Mouse (Mus musculus) CH12F3 (cell line): ENCODE data around the gene Hps5.
"Not testable (repeated sequence)": the region's sequence is repeated elsewhere in the genome, so short reads cannot be mapped to it uniquely, and the experiment has no call there.

Source experiments
- in situ Hi-C: fragments of 300-500 bp; cut with MboI; formaldehyde crosslinking; loops from 2 replicates; pipeline ENCODE4 v1.14.3; 2020; ENCODE audit warnings: low sequenced_read_pairs

The Hps5 gene

DNA sequence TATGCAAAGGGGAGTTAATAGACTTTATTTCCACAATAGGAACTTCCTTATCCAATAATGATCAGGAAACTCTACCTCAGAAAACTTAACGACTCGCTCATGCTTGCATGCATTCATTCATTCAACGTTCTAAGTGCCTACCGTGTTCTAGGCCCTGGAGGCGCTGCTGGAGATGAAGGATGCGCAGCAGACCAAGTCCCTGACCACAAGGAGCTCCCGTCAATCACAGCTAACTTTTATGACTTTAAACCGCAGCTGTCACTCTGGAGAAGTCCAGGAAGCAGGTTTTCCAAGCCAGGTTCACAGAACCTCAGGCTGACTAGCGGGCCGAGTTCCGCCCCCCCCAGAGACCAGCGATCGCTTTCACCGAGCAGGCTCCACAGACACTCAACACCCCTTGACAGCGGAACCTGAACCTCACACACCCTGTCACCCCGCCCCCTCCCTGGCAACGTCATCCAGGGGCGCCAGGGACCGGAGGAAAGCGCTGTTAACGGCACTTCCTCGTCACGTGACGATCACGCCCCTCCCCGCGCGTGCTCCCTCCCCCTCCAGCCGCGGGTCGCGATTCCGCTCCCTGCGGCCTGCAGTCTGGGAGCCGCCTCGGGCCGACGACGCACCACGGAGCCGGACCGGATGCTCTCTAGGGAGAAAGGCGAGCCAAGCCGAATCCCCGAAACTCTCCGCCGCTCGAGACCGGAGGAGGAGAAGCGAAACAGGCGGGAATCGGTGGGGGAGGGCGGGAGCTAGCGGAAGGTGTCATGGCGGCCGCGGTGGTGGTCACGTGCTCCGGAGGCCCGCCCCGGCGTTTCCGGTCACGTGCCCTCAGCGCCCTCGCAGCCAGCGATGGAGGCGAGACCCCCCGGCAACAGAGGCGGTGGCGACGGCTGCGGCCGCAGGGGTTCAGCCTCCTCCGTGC is at the start of gene Hps5, which contains the start of gene Gtf2h1:
TSS of gene Hps5 (minus strand) at position 778 of the 919 bp plus-strand sequence.
TSS of gene Gtf2h1 (plus strand) at position 817 of the 919 bp plus-strand sequence.
- in situ Hi-C loops, result no loop called here

GRCm38 (mm10) chr7:46845211-46845977 is 49.5 kb upstream of the Hps5 start:
- in situ Hi-C loops, result no loop called here

- in situ Hi-C loops, result no loop called here
These were observed 47.7 kb upstream of the Hps5 start for GRCm38 (mm10) chr7:46843576-46843975.

DNA sequence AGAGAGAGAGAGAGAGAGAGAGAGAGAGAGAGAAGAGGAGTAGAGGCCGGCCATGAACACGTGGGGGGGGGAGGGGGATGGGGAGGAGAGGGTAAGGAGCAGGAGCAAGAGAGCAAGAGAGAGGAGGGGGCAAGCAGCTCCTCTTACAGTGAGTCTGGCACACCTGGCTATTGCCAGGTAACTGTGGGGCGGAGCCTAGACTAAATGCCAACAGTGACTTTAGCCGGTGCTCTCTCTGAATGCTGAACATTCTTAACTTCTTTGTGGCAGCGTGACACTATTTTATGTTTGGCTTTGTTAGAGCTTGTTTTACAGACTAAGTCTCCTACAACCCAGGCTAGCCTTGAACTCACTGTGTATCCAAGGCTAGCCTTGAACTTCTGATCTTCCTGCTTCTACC is 46.4 kb upstream of the Hps5 start:
- in situ Hi-C loops, result no loop called here

- in situ Hi-C loops, result no loop called here
These were observed 45.1 kb upstream of the Hps5 start, which contains the start of gene Ldha for GRCm38 (mm10) chr7:46840787-46841525. Ldha (plus strand) TSS chr7:46841475.

- in situ Hi-C loops, result no loop called here
These were observed 44.5 kb upstream of the Hps5 start for GRCm38 (mm10) chr7:46840326-46840725.

GRCm38 (mm10) chr7:46839861-46840260 is 44.0 kb upstream of the Hps5 start:
- in situ Hi-C loops, result no loop called here

- in situ Hi-C loops, result no loop called here
These were observed 43.6 kb upstream of the Hps5 start for GRCm38 (mm10) chr7:46839446-46839845.

- in situ Hi-C loops, result no loop called here
These were observed 43.0 kb upstream of the Hps5 start for GRCm38 (mm10) chr7:46838891-46839302.

- in situ Hi-C loops, result no loop called here
These were observed 42.3 kb upstream of the Hps5 start for GRCm38 (mm10) chr7:46838104-46838671.

- in situ Hi-C loops, result no loop called here
These were observed 41.2 kb upstream of the Hps5 start for GRCm38 (mm10) chr7:46837073-46837472.

GRCm38 (mm10) chr7:46836357-46836756 is 40.5 kb upstream of the Hps5 start:
- in situ Hi-C loops, result no loop called here

GRCm38 (mm10) chr7:46834994-46835610 is 39.2 kb upstream of the Hps5 start:
- in situ Hi-C loops, result no loop called here

DNA sequence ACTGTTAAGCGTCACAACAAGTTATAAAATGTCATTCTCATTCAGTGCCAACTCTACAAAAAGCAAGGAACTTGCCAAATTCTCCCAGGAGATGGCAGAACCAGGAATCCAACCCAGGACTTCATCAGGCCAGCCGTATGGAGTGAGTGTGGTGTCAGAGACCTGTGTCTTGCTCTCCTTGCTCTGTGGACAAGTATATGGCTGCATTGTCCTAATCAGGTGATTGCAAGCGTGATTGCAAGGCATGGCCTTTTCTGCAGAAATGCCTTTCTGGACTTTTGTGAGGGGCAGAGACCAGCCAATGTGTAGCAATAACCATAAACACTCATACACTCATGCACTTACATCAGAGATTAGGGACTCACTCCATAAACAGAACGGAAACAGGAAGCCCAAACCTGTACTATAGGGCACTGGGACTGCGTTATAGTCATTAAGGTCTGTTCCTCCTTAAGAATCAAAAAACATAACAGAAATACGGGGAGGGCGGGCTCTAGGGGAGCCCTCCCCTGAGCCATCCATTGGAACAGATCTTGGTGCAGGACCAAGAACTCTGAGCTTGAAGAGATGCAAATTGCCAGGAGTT is 37.9 kb upstream of the Hps5 start:
- in situ Hi-C loops, result no loop called here

- in situ Hi-C loops, result no loop called here
These were observed 37.4 kb upstream of the Hps5 start for GRCm38 (mm10) chr7:46833266-46833665.

- in situ Hi-C loops, result not testable (repeated sequence)
These were observed 36.4 kb upstream of the Hps5 start for GRCm38 (mm10) chr7:46832112-46832810.

- in situ Hi-C loops, result no loop called here
These were observed 35.8 kb upstream of the Hps5 start for GRCm38 (mm10) chr7:46831693-46832092.

DNA sequence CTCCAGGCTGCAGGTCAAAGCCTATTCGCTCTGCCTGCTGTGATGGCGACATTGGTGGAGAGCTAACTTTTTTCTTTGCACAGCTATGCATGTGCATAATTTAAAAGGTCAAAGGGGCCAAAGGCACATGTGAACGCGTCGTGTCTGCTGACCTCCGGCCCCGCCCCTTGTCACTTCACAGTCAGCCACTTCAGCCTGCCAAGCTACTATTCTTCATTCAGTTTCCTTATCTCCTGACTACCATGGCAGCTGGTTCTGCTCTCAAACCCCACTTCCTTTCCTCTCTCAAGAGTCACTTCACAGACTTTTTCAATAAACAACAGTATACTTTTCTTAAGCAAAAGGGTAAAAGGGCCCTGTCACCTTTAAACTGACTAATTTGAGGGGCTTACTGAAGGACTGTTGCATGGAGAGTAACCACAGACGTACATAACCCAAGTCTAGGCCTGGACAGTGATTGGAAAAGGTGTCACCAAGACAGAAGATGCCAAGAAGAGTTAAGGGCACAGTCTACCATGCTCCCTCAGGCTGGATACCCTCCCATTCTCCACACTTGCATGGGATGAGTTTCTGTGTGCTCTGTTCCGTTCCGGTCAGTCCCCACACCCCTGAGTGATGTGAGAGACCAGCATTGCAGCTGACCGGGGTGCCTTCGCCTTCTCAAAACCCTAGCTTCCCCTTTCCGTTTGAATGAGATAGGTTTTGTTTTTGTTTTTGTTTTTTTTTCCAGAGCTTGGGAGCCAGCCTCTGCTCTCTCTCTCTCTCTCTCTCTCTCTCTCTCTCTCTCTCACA is 35.1 kb upstream of the Hps5 start:
- in situ Hi-C loops, result no loop called here
